Mouse (Mus musculus) lung, embryonic 16.5 days (tissue): ENCODE results near the gene Ykt6. TPM values are rescaled to one million over a fixed set of nuclear protein-coding genes. Genes with fewer than 3 reads are reported as not detected.
A peak's percentile ranks its signal among the peaks of the same experiment; 100 is the strongest.

ENCODE experiments used
- ATAC-seq: fragments of 200-750 bp; cut with Nextera tagmentation; 2 replicates; pipeline ENCODE4 v1.8.0; 2017; ENCODE audit warnings: low read depth, mild to moderate bottlenecking, moderate library complexity
- H3K27ac ChIP-seq: fragments of 300-500 bp; sonication (generic); 2 replicates; pipeline ENCODE4 v1.5.1; 2014; ENCODE audit warnings: mild to moderate bottlenecking, control low read depth, low read length
- H3K27me3 ChIP-seq: fragments of 300-500 bp; sonication (generic); 2 replicates; pipeline ENCODE4 v1.6.1; 2014; ENCODE audit warnings: low read depth, low read length, mixed read lengths; ENCODE audit not compliant: control insufficient read depth, insufficient read depth
- H3K36me3 ChIP-seq: fragments of 300-500 bp; sonication (generic); 2 replicates; pipeline ENCODE4 v1.6.1; 2014; ENCODE audit warnings: low read length; ENCODE audit not compliant: control insufficient read depth, insufficient read depth
- H3K4me1 ChIP-seq: fragments of 300-500 bp; sonication (generic); replicated peaks from 2 replicates; pipeline ENCODE4 v1.6.1; 2014; ENCODE audit warnings: low read length, mixed read lengths; ENCODE audit not compliant: control insufficient read depth, insufficient read depth
- H3K4me2 ChIP-seq: fragments of 300-500 bp; sonication (generic); 2 replicates; pipeline ENCODE4 v1.6.1; 2014; ENCODE audit warnings: low read depth, low read length, control low read depth
- H3K4me3 ChIP-seq: fragments of 300-500 bp; sonication (generic); 2 replicates; pipeline ENCODE4 v1.5.1; 2014; ENCODE audit warnings: mild to moderate bottlenecking, low read length, control low read depth
- H3K9ac ChIP-seq: fragments of 300-500 bp; sonication (generic); 2 replicates; pipeline ENCODE4 v1.6.1; 2014; ENCODE audit warnings: low read length, control low read depth
- H3K9me3 ChIP-seq: fragments of 300-500 bp; sonication (generic); 2 replicates; pipeline ENCODE4 v1.6.1; 2016; ENCODE audit warnings: low read length; ENCODE audit not compliant: control insufficient read depth
- WGBS: fragments of 180-500 bp; shearing (Covaris S2); extraction: QIAGEN DNeasy Blood & Tissue Kit; methylation state at CpG from one replicate; pipeline ENCODE4 v1.1.7; 2014; 5-methylcytosine and 5-hydroxymethylcytosine counted together
- polyA plus RNA-seq: library from polyadenylated mRNA; unstranded; fragments of >200 nt; fragmentation: Nextera tagmentation; extraction: Ambion mirVana; gene quantifications from 2 replicates; pipeline ENCODE4 v1.2.1, GENCODE M21; 2015

Gene Ykt6
- 52.3 and 53.1 TPM in 2 replicates for polyA plus RNA-seq

DNA sequence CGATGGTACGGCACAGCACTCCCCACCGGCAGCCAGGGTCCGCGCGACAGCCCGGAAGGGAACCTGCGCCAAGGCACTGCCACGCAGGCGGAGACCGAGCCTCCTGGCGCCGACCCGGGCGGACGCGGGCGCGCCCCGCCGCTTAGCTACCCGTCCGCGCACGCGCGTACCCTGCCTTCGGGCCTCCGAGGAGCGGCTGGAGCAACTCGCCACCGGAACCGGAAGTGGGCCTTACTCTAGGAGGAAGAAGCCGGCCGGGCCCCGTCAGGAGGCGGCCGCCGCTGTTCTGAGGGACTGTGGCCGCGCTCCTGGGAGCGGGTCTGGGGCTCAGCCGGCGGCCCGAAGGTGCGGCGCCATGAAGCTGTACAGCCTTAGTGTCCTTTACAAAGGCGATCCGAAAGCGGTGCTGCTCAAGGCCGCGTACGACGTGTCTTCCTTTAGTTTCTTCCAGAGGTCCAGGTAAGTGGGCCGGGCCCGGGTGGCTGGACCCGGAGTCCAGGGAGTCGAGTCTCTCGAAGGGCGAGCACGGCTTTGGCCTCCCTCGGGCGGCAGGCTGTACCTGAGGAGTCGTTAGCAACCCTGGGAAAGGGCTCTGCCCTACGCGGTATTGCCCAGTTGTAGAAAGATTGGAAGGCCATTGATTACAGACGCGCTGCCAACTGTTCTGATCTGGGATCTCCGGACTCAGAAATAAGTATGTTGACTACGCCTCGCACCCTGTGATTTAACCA is at the start of gene Ykt6:
Gene Ykt6 (plus strand): TSS at position 148 of the 731 bp plus-strand sequence.
- Histone ChIP-seq H3K4me3 (peak within 1 kb of the TSS; percentile 93), H3K4me1 (peaks cover 11% of the 10 kb centered on the region), H3K9ac (peak within 1 kb of the TSS; percentile 92), H3K27ac (peak within 1 kb of the TSS; percentile 95), H3K4me2 (peak within 1 kb of the TSS; percentile 82), H3K9me3 (no peaks in the 10 kb centered on the region), H3K27me3 (no peaks in the 10 kb centered on the region), H3K36me3 (peaks cover 4% of the 10 kb centered on the region)
- WGBS, result under 1% methylated on average over 70 of the region's 71 CpGs
- peak; percentile 98 for ATAC-seq

DNA sequence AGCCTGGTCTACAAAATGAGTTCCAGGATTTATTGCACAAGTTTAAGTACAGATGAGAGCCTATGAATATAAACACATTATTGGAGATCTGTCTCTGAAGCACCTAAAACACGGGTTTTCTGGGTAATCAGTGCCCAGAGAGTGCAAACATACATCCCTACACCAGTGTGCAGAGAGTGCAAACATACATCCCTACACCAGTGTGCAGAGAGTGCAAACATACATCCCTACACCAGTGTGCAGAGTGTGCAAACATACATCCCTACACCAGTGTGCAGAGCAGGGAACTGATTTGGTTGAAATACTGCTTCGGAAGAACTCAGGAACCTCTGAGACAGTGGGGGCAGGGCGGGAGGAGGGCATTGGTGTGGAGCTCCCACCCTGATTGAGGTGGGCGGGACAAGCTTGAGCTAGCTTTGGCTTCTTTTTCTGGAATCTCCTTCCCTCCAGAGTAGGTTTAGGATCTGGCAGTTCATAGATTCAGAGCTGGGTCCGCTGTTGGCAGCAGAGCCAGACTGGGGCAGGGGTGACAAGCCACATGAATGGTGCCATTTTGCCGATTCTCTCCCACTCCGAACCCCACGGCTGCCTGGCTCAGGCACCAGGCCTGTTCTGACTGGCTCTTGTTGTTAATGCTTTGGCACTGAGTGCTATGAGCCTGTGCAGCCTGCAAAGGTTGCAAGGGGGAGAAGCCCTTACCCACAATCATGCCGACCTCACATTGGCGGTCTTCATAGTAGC is 49.5 kb upstream of the Ykt6 start:
- Histone ChIP-seq H3K9me3 (no peaks in the 10 kb centered on the region), H3K27me3 (peaks cover 2% of the 10 kb centered on the region), H3K9ac (no peak overlapping the region), H3K4me3 (no peak overlapping the region), H3K4me2 (no peak overlapping the region), H3K27ac (no peak overlapping the region), H3K36me3 (no peaks in the 10 kb centered on the region), H3K4me1 (peaks cover 9% of the 10 kb centered on the region)
- 75% methylated on average over 10 of the region's 10 CpGs for WGBS
- no peak for ATAC-seq

DNA sequence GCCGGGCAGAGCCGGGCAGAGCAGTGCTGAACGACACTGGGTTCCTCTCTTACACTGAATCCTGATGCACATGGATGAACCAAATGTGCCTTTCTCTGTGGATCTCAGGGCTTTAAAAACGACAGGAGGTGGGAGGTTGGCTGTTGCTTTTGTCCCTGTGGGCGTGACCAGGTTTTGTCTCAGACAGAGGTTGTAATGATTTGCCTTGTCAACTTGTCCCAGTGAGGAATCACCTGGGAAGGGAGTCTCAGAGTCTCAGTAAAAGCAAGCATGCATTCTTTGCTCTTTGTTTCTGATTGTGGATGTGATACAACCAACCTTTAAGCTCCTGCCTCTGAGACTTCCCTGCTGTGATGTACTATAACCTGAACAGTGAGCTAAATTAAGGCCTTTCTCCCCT is 48.4 kb upstream of the Ykt6 start:
- no peak overlapping the region for H3K4me3 ChIP-seq
- H3K4me2 ChIP-seq, result no peak overlapping the region
- no peaks in the 10 kb centered on the region; the same call in 1 of the 2 replicates for H3K27me3 ChIP-seq
- H3K27ac ChIP-seq, result no peak overlapping the region
- ATAC-seq, result no peak
- WGBS, result 62% methylated on average over 5 of the region's 5 CpGs
- peaks cover 2% of the 10 kb centered on the region for H3K4me1 ChIP-seq
- H3K36me3 ChIP-seq, result no peaks in the 10 kb centered on the region
- H3K9ac ChIP-seq, result no peak overlapping the region
- no peaks in the 10 kb centered on the region for H3K9me3 ChIP-seq

DNA sequence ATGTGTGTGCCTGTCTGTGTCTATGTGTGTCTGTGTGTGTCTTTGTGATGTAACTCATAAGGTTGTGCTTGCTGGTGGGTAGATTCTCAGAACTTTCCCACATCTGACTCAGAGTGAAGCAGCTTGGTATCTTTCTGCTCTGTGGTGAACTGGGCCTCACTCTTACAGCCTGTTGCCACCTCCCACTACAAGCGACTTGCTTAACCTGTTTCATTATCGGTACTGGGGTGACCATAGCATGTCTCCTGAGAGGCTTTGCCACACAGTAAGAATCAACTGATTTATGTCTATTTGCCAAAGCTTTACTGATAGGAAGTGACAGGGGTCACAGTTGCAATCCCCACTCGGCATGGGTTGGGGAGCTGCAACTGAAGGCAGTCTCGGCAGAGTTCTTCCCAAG is 46.9 kb upstream of the Ykt6 start:
- 26% methylated on average over 4 of the region's 4 CpGs for WGBS
- H3K4me2 ChIP-seq, result no peak overlapping the region
- no peaks in the 10 kb centered on the region; the same call in 1 of the 2 replicates for H3K4me1 ChIP-seq
- no peak overlapping the region for H3K9ac ChIP-seq
- no peak for ATAC-seq
- H3K4me3 ChIP-seq, result no peak overlapping the region
- no peaks in the 10 kb centered on the region for H3K9me3 ChIP-seq
- no peaks in the 10 kb centered on the region for H3K36me3 ChIP-seq
- no peak overlapping the region for H3K27ac ChIP-seq
- no peaks in the 10 kb centered on the region for H3K27me3 ChIP-seq

GRCm38 (mm10) chr11:5912635-5913034 is 42.9 kb upstream of the Ykt6 start:
- no peaks in the 10 kb centered on the region; the same call in 1 of the 2 replicates for H3K4me1 ChIP-seq
- WGBS, result 30% methylated on average over 5 of the region's 5 CpGs
- H3K4me3 ChIP-seq, result no peak overlapping the region
- H3K9me3 ChIP-seq, result no peaks in the 10 kb centered on the region
- peak; percentile 72; the same call in 1 of the 2 replicates for ATAC-seq
- no peaks in the 10 kb centered on the region for H3K36me3 ChIP-seq
- no peak overlapping the region for H3K4me2 ChIP-seq
- H3K27me3 ChIP-seq, result no peaks in the 10 kb centered on the region
- no peak overlapping the region for H3K27ac ChIP-seq
- H3K9ac ChIP-seq, result no peak overlapping the region

DNA sequence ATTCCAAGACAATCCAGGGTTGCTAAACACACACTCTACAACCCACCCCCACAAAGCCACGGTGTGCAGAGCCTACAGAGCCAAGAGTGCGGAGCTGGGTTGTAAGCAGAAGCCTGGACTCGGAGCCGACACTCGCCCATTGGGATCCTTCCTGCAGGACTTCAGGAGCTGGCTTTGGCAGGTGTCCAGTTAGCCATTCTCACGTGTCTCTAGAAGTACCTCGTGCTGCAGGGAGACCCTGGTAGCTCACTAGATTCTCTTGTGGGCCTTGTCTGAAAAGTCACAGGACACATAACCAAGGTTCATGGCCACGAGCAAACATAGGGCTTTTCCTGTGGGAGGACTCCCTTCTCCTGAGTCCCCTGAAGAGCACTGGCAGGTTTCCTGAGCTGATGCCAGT is 42.2 kb upstream of the Ykt6 start:
- Histone ChIP-seq H3K36me3 (no peaks in the 10 kb centered on the region), H3K9ac (no peak overlapping the region), H3K4me2 (no peak overlapping the region), H3K4me1 (no peaks in the 10 kb centered on the region; the same call in 1 of the 2 replicates), H3K27me3 (no peaks in the 10 kb centered on the region), H3K4me3 (no peak overlapping the region), H3K27ac (no peak overlapping the region), H3K9me3 (no peaks in the 10 kb centered on the region)
- peak; percentile 32; the same call in 1 of the 2 replicates for ATAC-seq
- WGBS, result 42% methylated on average over 8 of the region's 8 CpGs

- Histone ChIP-seq H3K27ac (no peak overlapping the region), H3K4me2 (no peak overlapping the region), H3K9me3 (no peaks in the 10 kb centered on the region), H3K27me3 (no peaks in the 10 kb centered on the region), H3K36me3 (no peaks in the 10 kb centered on the region), H3K4me1 (no peaks in the 10 kb centered on the region), H3K9ac (no peak overlapping the region), H3K4me3 (no peak overlapping the region)
- ATAC-seq, result no peak
- 78% methylated on average over 4 of the region's 4 CpGs for WGBS
These were observed 41.6 kb upstream of the Ykt6 start for GRCm38 (mm10) chr11:5913936-5914335.

DNA sequence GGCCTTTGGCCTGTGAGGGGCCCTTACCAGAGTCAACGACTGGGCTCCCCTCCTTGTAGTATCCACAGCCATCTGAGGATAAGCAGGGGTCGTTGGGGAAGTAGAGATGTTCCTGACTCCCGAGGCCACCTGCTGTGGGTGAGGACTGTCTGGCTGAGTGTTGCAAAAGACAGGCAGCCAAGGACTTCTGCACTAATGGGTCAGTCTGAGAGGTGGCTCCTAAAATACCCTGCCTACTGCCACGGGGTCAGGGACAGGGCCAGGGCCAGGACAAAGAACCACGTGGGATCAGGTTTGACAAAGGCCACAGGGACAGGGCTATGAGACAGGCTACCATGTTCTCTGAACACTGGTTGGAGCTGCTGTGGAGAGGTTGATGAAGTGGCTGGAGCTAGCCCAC is 40.6 kb upstream of the Ykt6 start:
- no peaks in the 10 kb centered on the region for H3K27me3 ChIP-seq
- no peak overlapping the region for H3K9ac ChIP-seq
- H3K4me3 ChIP-seq, result no peak overlapping the region
- no peaks in the 10 kb centered on the region for H3K4me1 ChIP-seq
- WGBS, result 51% methylated on average over 5 of the region's 5 CpGs
- H3K27ac ChIP-seq, result no peak overlapping the region
- ATAC-seq, result no peak
- no peaks in the 10 kb centered on the region for H3K36me3 ChIP-seq
- no peaks in the 10 kb centered on the region for H3K9me3 ChIP-seq
- H3K4me2 ChIP-seq, result no peak overlapping the region

GRCm38 (mm10) chr11:5915429-5916177 is 39.9 kb upstream of the Ykt6 start:
- 66% methylated on average over 5 of the region's 5 CpGs for WGBS
- ATAC-seq, result no peak

More at GRCm38 (mm10) chr11:5915429-5916177, 39.9 kb upstream of the Ykt6 start:
- no peak overlapping the region for H3K27ac ChIP-seq
- H3K9me3 ChIP-seq, result no peaks in the 10 kb centered on the region
- H3K9ac ChIP-seq, result no peak overlapping the region
- no peaks in the 10 kb centered on the region for H3K36me3 ChIP-seq
- no peak overlapping the region for H3K4me2 ChIP-seq
- peaks cover 3% of the 10 kb centered on the region; the same call in 1 of the 2 replicates for H3K4me1 ChIP-seq
- H3K27me3 ChIP-seq, result no peaks in the 10 kb centered on the region
- H3K4me3 ChIP-seq, result no peak overlapping the region
